Mouse (Mus musculus): ENCODE measurements at regions not wholly inside any gene's neighbourhood (a gene's known extent, or its start where the extent isn't known, plus 50 kb on each side); places are given as distances from the start of the nearest gene placed in this dataset.

DNA sequence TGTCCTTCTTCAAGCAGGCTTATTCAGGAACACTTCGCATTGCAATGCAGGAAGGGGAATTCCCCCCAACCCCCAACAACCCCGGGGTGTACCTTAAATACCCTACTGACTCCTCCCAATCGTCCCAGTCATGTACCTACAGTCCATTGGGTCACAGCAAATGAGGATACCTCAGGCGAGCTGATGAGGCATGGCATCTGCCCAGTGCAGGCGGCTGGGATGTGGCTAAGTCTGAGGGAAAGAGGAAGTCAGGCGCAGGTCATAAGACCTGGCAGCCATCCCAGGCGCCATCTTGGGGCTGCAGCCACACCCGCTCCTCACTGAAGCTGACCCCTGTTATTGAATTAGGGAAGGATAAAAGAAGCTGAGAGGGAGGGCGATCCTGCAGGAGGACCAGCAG, 368.1 kb downstream of the 1700017N19Rik start:
- no peaks in the 10 kb centered on the region for H3K4me1 ChIP-seq (ENCODE audit: control insufficient read depth in 1 of 2, insufficient read depth in 2 of 2)
- H3K9ac ChIP-seq (ENCODE audit: insufficient read depth, low read depth), result no peak overlapping the region
- H3K79me2 ChIP-seq (replicated peaks; ENCODE audit: control insufficient read depth, extremely low read depth, insufficient read depth, poor library complexity, severe bottlenecking), result no peaks in the 10 kb centered on the region
- H3K27me3 ChIP-seq (replicated peaks), result no peaks in the 10 kb centered on the region
- in situ Hi-C loops (cut with MboI; ENCODE audit: low pct_ligation_motif_present, low pct_unique_long_range_greater_than_20kb, low sequenced_read_pairs) (no loop called here), dilution Hi-C loops (cut with MboI; ENCODE audit: extremely low pct_ligation_motif_present, extremely low pct_unique_long_range_greater_than_20kb, low sequenced_read_pairs) (no loop called here)
- no peaks in the 10 kb centered on the region for H3K36me3 ChIP-seq (replicated peaks in 1 of 2; ENCODE audit: control insufficient read depth in 1 of 2, insufficient read depth in 1 of 2, low read length in 1 of 2)
- no peak overlapping the region for H3K27ac ChIP-seq (ENCODE audit: insufficient read depth, low read depth)
- TF ChIP-seq ZNF384 (IDR thresholded peaks at IDR 0.05; ENCODE audit: low read depth, low read length) (no peak), E2F4 (IDR thresholded peaks at IDR 0.05; ENCODE audit: insufficient replicate concordance, low read depth, low read length) (no peak), CHD1 (IDR thresholded peaks at IDR 0.05; ENCODE audit: low read depth, low read length) (no peak), USF2 (conservative IDR thresholded peaks at IDR 0.05; ENCODE audit: low read depth, low read length) (no peak), RCOR1 (conservative IDR thresholded peaks at IDR 0.05; ENCODE audit: low read depth, low read length) (no peak), IRF4 (IDR thresholded peaks at IDR 0.05; ENCODE audit: low read depth, low read length) (no peak), ZMIZ1 (IDR thresholded peaks at IDR 0.05; ENCODE audit: low read depth, low read length) (no peak), MAX (IDR thresholded peaks at IDR 0.05; ENCODE audit: low read length) (no peak), CTCF (conservative IDR thresholded peaks at IDR 0.05 in 1 of 2, IDR thresholded peaks at IDR 0.05 in 1 of 2; ENCODE audit: low read depth in 2 of 2, low read length in 2 of 2) (no peak), ZKSCAN1 (IDR thresholded peaks at IDR 0.05; ENCODE audit: borderline replicate concordance, low read depth, low read length) (no peak), SIN3A (IDR thresholded peaks at IDR 0.05; ENCODE audit: low read length) (no peak), MXI1 (IDR thresholded peaks at IDR 0.05; ENCODE audit: low read depth, low read length) (no peak), KAT2A (IDR thresholded peaks at IDR 0.05; ENCODE audit: insufficient replicate concordance, low read length) (no peak)
- DNase-seq (ENCODE audit: extremely low read depth), result no peak
- H3K4me3 ChIP-seq (replicated peaks in 1 of 3; ENCODE audit: low read depth in 2 of 3, low read length in 2 of 3, poor library complexity in 1 of 3), result no peak overlapping the region
- H3K4me2 ChIP-seq (ENCODE audit: insufficient read depth, low read depth, poor library complexity, severe bottlenecking), result no peak overlapping the region
- H3K9me3 ChIP-seq (replicated peaks; ENCODE audit: low read length), result peaks cover 17% of the 10 kb centered on the region

GRCm38 (mm10) chr10:101003469-101003868, 413.2 kb downstream of the 1700017N19Rik start:
- Histone ChIP-seq H3K9ac (ENCODE audit: insufficient read depth, low read depth) (no peak overlapping the region), H3K79me2 (replicated peaks; ENCODE audit: control insufficient read depth, extremely low read depth, insufficient read depth, poor library complexity, severe bottlenecking) (no peaks in the 10 kb centered on the region)
- in situ Hi-C loops (cut with MboI; ENCODE audit: low pct_ligation_motif_present, low pct_unique_long_range_greater_than_20kb, low sequenced_read_pairs), result no loop called here

More at GRCm38 (mm10) chr10:101003469-101003868, 413.2 kb downstream of the 1700017N19Rik start:
- Histone ChIP-seq H3K27me3 (replicated peaks) (no peaks in the 10 kb centered on the region), H3K4me1 (ENCODE audit: control insufficient read depth in 1 of 2, insufficient read depth in 2 of 2) (no peaks in the 10 kb centered on the region), H3K4me3 (replicated peaks in 1 of 3; ENCODE audit: low read depth in 2 of 3, low read length in 2 of 3, poor library complexity in 1 of 3) (no peak overlapping the region), H3K27ac (ENCODE audit: insufficient read depth, low read depth) (no peak overlapping the region), H3K9me3 (replicated peaks; ENCODE audit: low read length) (peaks cover 21% of the 10 kb centered on the region), H3K36me3 (replicated peaks in 1 of 2; ENCODE audit: control insufficient read depth in 1 of 2, insufficient read depth in 1 of 2, low read length in 1 of 2) (no peaks in the 10 kb centered on the region), H3K4me2 (ENCODE audit: insufficient read depth, low read depth, poor library complexity, severe bottlenecking) (no peak overlapping the region)
- no peak for DNase-seq (ENCODE audit: extremely low read depth)
- TF ChIP-seq RAD21 (IDR thresholded peaks at IDR 0.05; ENCODE audit: low read depth, low read length) (no peak), MXI1 (IDR thresholded peaks at IDR 0.05; ENCODE audit: low read depth, low read length) (no peak), UBTF (IDR thresholded peaks at IDR 0.05; ENCODE audit: low read depth, low read length) (no peak), PAX5 (IDR thresholded peaks at IDR 0.05; ENCODE audit: low read length) (no peak), EP300 (IDR thresholded peaks at IDR 0.05; ENCODE audit: low read length) (no peak), CHD2 (IDR thresholded peaks at IDR 0.05; ENCODE audit: low read length) (no peak), MAFK (IDR thresholded peaks at IDR 0.05; ENCODE audit: insufficient replicate concordance, low read length) (no peak), GABPA (IDR thresholded peaks at IDR 0.05; ENCODE audit: insufficient replicate concordance, low read depth, low read length) (no peak), ZKSCAN1 (IDR thresholded peaks at IDR 0.05; ENCODE audit: borderline replicate concordance, low read depth, low read length) (no peak), SMC3 (IDR thresholded peaks at IDR 0.05; ENCODE audit: low read depth, low read length) (no peak), JUN (IDR thresholded peaks at IDR 0.05; ENCODE audit: insufficient read depth, low read depth, low read length) (no peak), ZNF384 (IDR thresholded peaks at IDR 0.05; ENCODE audit: low read depth, low read length) (no peak)
- dilution Hi-C loops (cut with MboI; ENCODE audit: extremely low pct_ligation_motif_present, extremely low pct_unique_long_range_greater_than_20kb, low sequenced_read_pairs), result no loop called here

All from CH12.LX (cell line).